Comparison of ENCODE assay signal across 9 mouse cellular contexts in genomic region chr5:131007871-131008505, GRCm38 (mm10).
A peak's percentile ranks its signal among the peaks of the same experiment; 100 is the strongest.
DNase-seq lines count a peak whose midpoint lies in the region; ATAC-seq and TF ChIP-seq lines count a peak whose summit lies in the region.
"Had no signal": no experiment of that assay in that cellular context is flagged by ENCODE, and none has a peak within 500 bp of the region (broad histone marks: within the 10 kb centered on the region; RNA-seq: fewer than 3 reads in every experiment).

No protein-coding gene starts in this region.

- TF ChIP-seq POLR2A in CH12.LX (IDR thresholded peaks at IDR 0.05; ENCODE audit: low read depth, low read length): no peak

- no peak overlapping the region for H3K9ac ChIP-seq in intestine, postnatal 0 days (ENCODE audit: low read depth, low read length)
- no peak overlapping the region for H3K9ac ChIP-seq in intestine, embryonic 15.5 days
- no peak overlapping the region for H3K9ac ChIP-seq in CH12.LX (ENCODE audit: insufficient read depth, low read depth)
- H3K9ac ChIP-seq: midbrain, embryonic 12.5 days had no signal

- H3K27ac ChIP-seq in intestine, postnatal 0 days (ENCODE audit: low read depth, low read length): no peak overlapping the region
- H3K27ac ChIP-seq in intestine, embryonic 15.5 days: no peak overlapping the region
- H3K27ac ChIP-seq in CH12.LX (ENCODE audit: insufficient read depth, low read depth): no peak overlapping the region
- H3K27ac ChIP-seq: midbrain, embryonic 12.5 days had no signal

- H3K4me2 ChIP-seq in intestine, postnatal 0 days (replicated peaks; ENCODE audit: low read depth): no peak overlapping the region
- no peak overlapping the region for H3K4me2 ChIP-seq in intestine, embryonic 15.5 days (replicated peaks)
- no peak overlapping the region for H3K4me2 ChIP-seq in CH12.LX (ENCODE audit: insufficient read depth, low read depth, poor library complexity, severe bottlenecking)
- H3K4me2 ChIP-seq: midbrain, embryonic 12.5 days had no signal

- H3K79me2 ChIP-seq in CH12.LX (replicated peaks; ENCODE audit: control insufficient read depth, extremely low read depth, insufficient read depth, poor library complexity, severe bottlenecking): no peaks in the 10 kb centered on the region

- DNase-seq in CH12.LX (ENCODE audit: extremely low read depth): peak; percentile 10
- DNase-seq in adrenal gland, adult 2 months: peak; percentile 34
- DNase-seq in embryo, embryonic 11 days: peak; percentile 33
- DNase-seq in kidney, postnatal 36 days: peak; percentile 17 to 68
- peak; percentile 11 for DNase-seq in ovary, postnatal 36 days (ENCODE audit: low spot score)
- DNase-seq in spleen, adult 12 weeks (ENCODE audit: low spot score): no peak

- no peaks in the 10 kb centered on the region for H3K9me3 ChIP-seq in intestine, postnatal 0 days (ENCODE audit: control insufficient read depth)
- H3K9me3 ChIP-seq in intestine, embryonic 15.5 days: no peaks in the 10 kb centered on the region
- peaks cover 49% of the 10 kb centered on the region for H3K9me3 ChIP-seq in CH12.LX (replicated peaks; ENCODE audit: low read length)
- H3K9me3 ChIP-seq: midbrain, embryonic 12.5 days had no signal

- no peaks in the 10 kb centered on the region for H3K27me3 ChIP-seq in intestine, postnatal 0 days (replicated peaks; ENCODE audit: control insufficient read depth, insufficient read depth, low read length)
- H3K27me3 ChIP-seq in intestine, embryonic 15.5 days (replicated peaks): no peaks in the 10 kb centered on the region
- H3K27me3 ChIP-seq in CH12.LX (replicated peaks): no peaks in the 10 kb centered on the region
- H3K27me3 ChIP-seq: midbrain, embryonic 12.5 days had no signal

- no peak overlapping the region for H3K4me3 ChIP-seq in intestine, postnatal 0 days (ENCODE audit: low read depth, low read length)
- H3K4me3 ChIP-seq in intestine, embryonic 15.5 days (replicated peaks): no peak overlapping the region
- no peak overlapping the region for H3K4me3 ChIP-seq in CH12.LX (replicated peaks in 1 of 3; ENCODE audit: low read depth in 2 of 3, low read length in 2 of 3, poor library complexity in 1 of 3)
- H3K4me3 ChIP-seq: midbrain, embryonic 12.5 days had no signal

- no peaks in the 10 kb centered on the region for H3K4me1 ChIP-seq in intestine, postnatal 0 days (replicated peaks; ENCODE audit: control insufficient read depth, insufficient read depth, low read length)
- H3K4me1 ChIP-seq in intestine, embryonic 15.5 days (replicated peaks): no peaks in the 10 kb centered on the region
- no peaks in the 10 kb centered on the region for H3K4me1 ChIP-seq in CH12.LX (ENCODE audit: control insufficient read depth in 1 of 2, insufficient read depth in 2 of 2)
- H3K4me1 ChIP-seq: midbrain, embryonic 12.5 days had no signal

- H3K36me3 ChIP-seq in intestine, postnatal 0 days (ENCODE audit: control insufficient read depth, insufficient read depth): no peaks in the 10 kb centered on the region
- H3K36me3 ChIP-seq in intestine, embryonic 15.5 days: no peaks in the 10 kb centered on the region
- no peaks in the 10 kb centered on the region for H3K36me3 ChIP-seq in CH12.LX (replicated peaks in 1 of 2; ENCODE audit: control insufficient read depth in 1 of 2, insufficient read depth in 1 of 2, low read length in 1 of 2)
- H3K36me3 ChIP-seq: midbrain, embryonic 12.5 days had no signal

- in situ Hi-C loops in CH12.LX (cut with MboI; ENCODE audit: low pct_ligation_motif_present, low pct_unique_long_range_greater_than_20kb, low sequenced_read_pairs): no loop called here

- TF ChIP-seq RAD21 in CH12.LX (IDR thresholded peaks at IDR 0.05; ENCODE audit: low read depth, low read length): no peak

- dilution Hi-C loops in CH12.LX (cut with MboI; ENCODE audit: extremely low pct_ligation_motif_present, extremely low pct_unique_long_range_greater_than_20kb, low sequenced_read_pairs): no loop called here

- ATAC-seq in intestine, postnatal 0 days: no peak
- ATAC-seq in intestine, embryonic 15.5 days: no peak

- no peak for TF ChIP-seq EP300 in CH12.LX (IDR thresholded peaks at IDR 0.05; ENCODE audit: low read length)

- 78% methylated on average over 3 of the region's 3 CpGs for WGBS in intestine, postnatal 0 days
- 76% methylated on average over 3 of the region's 3 CpGs for WGBS in intestine, embryonic 15.5 days

- peak; percentile 76 for TF ChIP-seq CTCF in intestine, postnatal 0 days (IDR thresholded peaks at IDR 0.05; ENCODE audit: low read depth)
- TF ChIP-seq CTCF in CH12.LX (conservative IDR thresholded peaks at IDR 0.05 in 1 of 2, IDR thresholded peaks at IDR 0.05 in 1 of 2; ENCODE audit: low read depth in 2 of 2, low read length in 2 of 2): peak; percentile 14 to 23; a peak in 1 of 4 replicates

TF ChIP-seq in CH12.LX, 34 proteins besides CTCF, POLR2A, EP300 and RAD21:
- TF ChIP-seq NRF1 (IDR thresholded peaks at IDR 0.05; ENCODE audit: low read depth, low read length) (no peak), NELFE (IDR thresholded peaks at IDR 0.05; ENCODE audit: low read depth, low read length) (no peak), MAFK (IDR thresholded peaks at IDR 0.05; ENCODE audit: insufficient replicate concordance, low read length) (no peak), USF2 (conservative IDR thresholded peaks at IDR 0.05; ENCODE audit: low read depth, low read length) (no peak), HCFC1 (IDR thresholded peaks at IDR 0.05; ENCODE audit: low read depth, low read length) (no peak), POLR2AphosphoS2 (IDR thresholded peaks at IDR 0.05; ENCODE audit: low read depth, low read length) (no peak), ETS1 (conservative IDR thresholded peaks at IDR 0.05; ENCODE audit: low read depth, low read length) (no peak), PAX5 (IDR thresholded peaks at IDR 0.05; ENCODE audit: low read length) (no peak), CHD2 (IDR thresholded peaks at IDR 0.05; ENCODE audit: low read length) (no peak), RCOR1 (conservative IDR thresholded peaks at IDR 0.05; ENCODE audit: low read depth, low read length) (no peak), ZC3H11A (IDR thresholded peaks at IDR 0.05; ENCODE audit: low read depth, low read length) (no peak), JUN (IDR thresholded peaks at IDR 0.05; ENCODE audit: insufficient read depth, low read depth, low read length) (no peak), MXI1 (IDR thresholded peaks at IDR 0.05; ENCODE audit: low read depth, low read length) (no peak), MAZ (IDR thresholded peaks at IDR 0.05; ENCODE audit: low read depth, low read length) (no peak), BHLHE40 (IDR thresholded peaks at IDR 0.05; ENCODE audit: low read depth, low read length) (no peak)
